Mouse (Mus musculus): ENCODE data around the gene Asz1. TPM values are rescaled to one million over a fixed set of nuclear protein-coding genes. Genes with fewer than 3 reads are reported as not detected.

Asz1 gene
- polyA plus RNA-seq (2015; fragmentation: Nextera tagmentation; extraction: Ambion mirVana), result 0.06 and 0.36 TPM in 2 replicates

DNA sequence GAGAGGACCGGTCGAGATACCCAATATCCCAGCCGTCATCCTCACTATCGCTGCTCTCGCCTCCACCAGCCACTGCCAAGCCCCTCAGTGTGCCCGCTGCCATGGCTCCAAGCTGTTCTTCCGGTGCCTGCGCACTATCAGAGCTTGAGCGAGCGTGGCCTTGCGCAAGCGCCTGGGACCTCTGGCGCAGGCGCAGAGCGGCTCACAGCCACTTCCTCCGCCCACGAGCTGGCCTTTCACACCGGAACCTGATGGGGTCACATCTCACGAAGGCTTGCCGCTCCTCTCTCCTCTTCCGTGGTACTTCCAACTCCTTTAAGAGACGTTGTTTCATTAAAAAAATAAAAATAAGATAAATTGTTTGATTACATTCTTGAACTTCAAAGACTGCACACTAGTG lies at the start of gene Asz1:
TSS of gene Asz1 (minus strand) at position 128 of the 400 bp plus-strand sequence.
- H3K9me3 ChIP-seq (replicated peaks), result no peaks in the 10 kb centered on the region
- no peak within 1 kb of the TSS for H3K4me3 ChIP-seq
- no peak within 1 kb of the TSS for H3K9ac ChIP-seq
- no peak within 1 kb of the TSS for H3K4me2 ChIP-seq
- 92% methylated on average over 22 of the region's 22 CpGs for WGBS
- H3K36me3 ChIP-seq, result no peaks in the 10 kb centered on the region
- no peak for ATAC-seq (replicated peaks; ENCODE audit: insufficient number of reproducible peaks, insufficient read depth, low FRiP score, low read depth)
- no peaks in the 10 kb centered on the region for H3K27me3 ChIP-seq
- H3K27ac ChIP-seq, result no peak within 1 kb of the TSS
- no peaks in the 10 kb centered on the region for H3K4me1 ChIP-seq (replicated peaks)

DNA sequence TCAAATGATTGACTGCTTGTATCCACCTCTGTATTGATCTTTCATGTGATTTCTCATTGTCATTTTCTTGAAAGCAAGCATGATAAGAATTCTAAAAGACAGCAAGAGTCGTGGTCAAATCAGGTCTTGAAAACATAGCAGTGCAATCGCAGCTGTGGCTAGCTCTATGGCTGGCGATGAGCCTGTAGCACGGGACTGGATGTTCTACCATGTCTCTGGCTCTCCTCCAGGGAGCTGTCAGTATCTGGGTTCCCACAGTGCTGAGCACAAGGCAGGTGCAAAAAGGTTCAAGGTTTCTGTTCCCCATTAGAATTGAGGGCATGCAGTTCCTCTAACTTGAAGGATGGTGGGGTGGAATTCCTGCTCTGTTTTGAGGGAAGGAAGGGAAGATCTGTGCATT lies 44.2 kb upstream of the Asz1 start:
- H3K4me1 ChIP-seq (replicated peaks), result no peaks in the 10 kb centered on the region
- 41% methylated on average over 4 of the region's 4 CpGs for WGBS
- no peaks in the 10 kb centered on the region for H3K9me3 ChIP-seq (replicated peaks)
- no peak for ATAC-seq (replicated peaks; ENCODE audit: insufficient number of reproducible peaks, insufficient read depth, low FRiP score, low read depth)
- H3K4me3 ChIP-seq, result no peak overlapping the region
- H3K27ac ChIP-seq, result no peak overlapping the region
- H3K36me3 ChIP-seq, result no peaks in the 10 kb centered on the region
- H3K4me2 ChIP-seq, result no peak overlapping the region
- no peak overlapping the region for H3K9ac ChIP-seq
- no peaks in the 10 kb centered on the region for H3K27me3 ChIP-seq

DNA sequence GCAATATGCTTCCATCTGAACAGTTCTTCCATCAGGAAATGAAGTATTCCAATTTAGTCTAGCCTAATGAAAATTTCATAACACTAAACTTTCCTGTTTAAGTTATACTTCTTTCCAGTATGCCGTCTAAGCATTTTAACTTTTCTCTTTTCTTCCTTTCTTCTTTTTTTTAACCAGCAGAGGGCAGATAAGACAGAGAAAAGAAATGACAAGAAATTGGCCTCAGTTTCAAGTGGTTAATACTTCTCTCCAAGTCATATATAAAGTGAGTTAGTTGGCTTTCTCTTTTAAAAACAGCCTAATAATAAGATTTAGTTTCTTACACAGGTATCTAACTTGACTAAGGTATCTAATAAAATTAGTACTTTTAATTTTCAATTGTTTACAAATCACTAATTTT lies 26.4 kb upstream of the Asz1 start:
- no peak overlapping the region for H3K27ac ChIP-seq
- H3K4me1 ChIP-seq (replicated peaks), result no peaks in the 10 kb centered on the region
- no peaks in the 10 kb centered on the region for H3K27me3 ChIP-seq
- no peaks in the 10 kb centered on the region for H3K36me3 ChIP-seq
- ATAC-seq (replicated peaks; ENCODE audit: insufficient number of reproducible peaks, insufficient read depth, low FRiP score, low read depth), result no peak
- H3K4me3 ChIP-seq, result no peak overlapping the region
- no peaks in the 10 kb centered on the region for H3K9me3 ChIP-seq (replicated peaks)
- no peak overlapping the region for H3K4me2 ChIP-seq
- 39% methylated on average over 1 of the region's 1 CpGs for WGBS
- no peak overlapping the region for H3K9ac ChIP-seq

DNA sequence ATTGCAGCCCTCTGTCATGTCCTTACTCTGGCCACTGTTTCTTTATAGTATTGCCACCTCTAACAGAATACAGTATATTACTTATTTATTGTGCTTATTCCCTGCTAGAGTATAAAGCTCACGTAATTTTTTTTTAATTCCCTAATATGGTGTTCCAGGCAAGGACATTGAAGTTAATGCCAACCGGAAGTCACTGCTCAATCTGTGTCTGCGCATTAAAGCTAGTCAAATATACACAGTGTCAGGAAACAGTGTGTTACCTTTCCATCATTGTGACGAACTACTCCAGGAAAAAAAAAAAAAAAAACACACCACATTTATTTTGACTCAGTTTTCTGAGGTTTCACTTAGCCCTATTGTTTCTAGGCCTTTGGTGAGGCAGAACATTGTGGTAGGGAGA lies 19.2 kb upstream of the Asz1 start:
- H3K27me3 ChIP-seq, result no peaks in the 10 kb centered on the region
- no peak overlapping the region for H3K27ac ChIP-seq
- no peaks in the 10 kb centered on the region for H3K36me3 ChIP-seq
- H3K4me3 ChIP-seq, result no peak overlapping the region
- 72% methylated on average over 4 of the region's 4 CpGs for WGBS
- no peak for ATAC-seq (replicated peaks; ENCODE audit: insufficient number of reproducible peaks, insufficient read depth, low FRiP score, low read depth)
- H3K4me2 ChIP-seq, result no peak overlapping the region
- no peaks in the 10 kb centered on the region for H3K9me3 ChIP-seq (replicated peaks)
- no peak overlapping the region for H3K9ac ChIP-seq
- no peaks in the 10 kb centered on the region for H3K4me1 ChIP-seq (replicated peaks)

DNA sequence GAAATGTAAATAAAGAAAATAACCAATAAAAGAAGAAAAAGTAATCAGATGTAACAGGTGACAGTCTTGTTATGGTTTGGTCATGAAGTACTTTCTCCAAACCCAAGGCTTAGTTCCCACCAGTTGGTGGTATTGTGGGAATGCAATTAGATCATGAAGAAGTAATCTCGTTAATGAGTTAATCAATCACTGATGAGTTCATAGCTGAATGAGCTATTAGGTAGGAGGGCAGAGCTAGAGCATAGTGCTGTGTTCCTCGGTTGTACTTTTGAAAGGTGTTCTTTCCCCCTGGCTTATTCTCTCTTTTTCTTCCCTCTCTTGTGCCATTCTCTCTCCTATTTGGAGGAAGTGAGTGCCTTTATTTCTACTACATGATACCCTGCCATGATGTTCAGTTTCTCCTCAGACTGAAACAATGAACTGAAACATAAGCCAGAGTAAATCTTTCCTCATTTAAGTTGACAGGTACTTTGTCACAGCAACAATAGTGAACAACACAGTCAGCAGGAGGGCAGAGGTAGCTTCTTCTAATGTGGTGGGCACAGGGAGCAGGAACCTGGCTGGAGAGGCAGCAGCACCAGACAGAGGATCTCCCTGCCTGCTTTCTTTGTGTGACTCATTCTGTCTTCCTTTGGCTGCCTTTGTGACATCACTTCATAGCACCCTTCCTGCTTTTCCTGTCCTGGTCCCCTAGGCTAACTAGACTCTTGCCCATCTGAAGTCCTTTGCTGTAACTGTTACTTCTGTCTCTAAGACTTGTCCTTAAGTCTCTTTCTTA lies 18.5 kb upstream of the Asz1 start:
- Histone ChIP-seq H3K9me3 (replicated peaks) (no peaks in the 10 kb centered on the region), H3K4me3 (no peak overlapping the region), H3K27me3 (no peaks in the 10 kb centered on the region), H3K27ac (no peak overlapping the region), H3K36me3 (no peaks in the 10 kb centered on the region), H3K4me2 (no peak overlapping the region), H3K4me1 (replicated peaks) (no peaks in the 10 kb centered on the region), H3K9ac (no peak overlapping the region)
- no peak for ATAC-seq (replicated peaks; ENCODE audit: insufficient number of reproducible peaks, insufficient read depth, low FRiP score, low read depth)
- WGBS, result 69% methylated on average over 2 of the region's 2 CpGs

DNA sequence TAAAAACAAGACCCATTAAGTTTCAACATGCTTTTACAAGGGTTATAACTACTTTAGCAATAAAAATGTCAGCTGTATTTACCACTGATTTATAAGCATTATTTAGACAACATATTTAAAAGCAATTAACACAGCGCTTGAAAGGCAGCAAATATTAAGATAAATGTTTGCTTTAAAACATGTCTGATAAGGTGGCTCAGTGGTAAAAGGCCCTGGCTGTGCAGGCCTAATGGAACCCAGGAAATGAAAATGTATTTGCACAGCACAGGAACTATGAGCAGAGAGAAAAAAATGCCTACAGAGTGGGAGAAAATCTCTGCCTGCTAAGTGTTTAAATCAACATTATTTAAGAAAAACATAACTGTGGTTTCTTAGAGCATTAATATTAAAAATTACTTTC lies 12.0 kb downstream of the Asz1 start:
- Histone ChIP-seq H3K27me3 (no peaks in the 10 kb centered on the region), H3K36me3 (no peaks in the 10 kb centered on the region), H3K27ac (no peak overlapping the region), H3K9ac (no peak overlapping the region), H3K9me3 (replicated peaks) (no peaks in the 10 kb centered on the region), H3K4me1 (replicated peaks) (no peaks in the 10 kb centered on the region), H3K4me3 (no peak overlapping the region), H3K4me2 (no peak overlapping the region)
- no peak for ATAC-seq (replicated peaks; ENCODE audit: insufficient number of reproducible peaks, insufficient read depth, low FRiP score, low read depth)
- 77% methylated on average over 1 of the region's 1 CpGs for WGBS

DNA sequence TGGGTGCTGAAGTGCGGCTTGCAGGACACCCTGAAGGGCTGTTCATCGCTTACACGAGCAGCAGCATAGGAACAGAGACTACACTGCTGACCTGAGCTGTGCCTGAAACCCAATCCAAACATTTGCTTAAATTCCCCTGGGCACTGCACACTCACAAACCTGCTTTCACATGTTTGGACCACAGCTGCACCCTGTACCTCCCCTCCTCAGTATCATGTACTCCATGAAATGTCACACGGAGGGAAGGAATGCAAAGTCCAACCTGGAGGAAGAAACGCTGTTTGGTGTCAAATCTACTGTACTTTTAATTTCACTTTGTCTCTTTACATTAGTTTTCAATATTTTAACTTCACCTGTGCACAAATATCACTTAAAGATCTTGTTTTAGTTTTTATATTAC lies 19.8 kb downstream of the Asz1 start:
- no peak overlapping the region for H3K4me2 ChIP-seq
- no peak overlapping the region for H3K4me3 ChIP-seq
- no peaks in the 10 kb centered on the region for H3K9me3 ChIP-seq (replicated peaks)
- H3K4me1 ChIP-seq (replicated peaks), result no peaks in the 10 kb centered on the region
- no peaks in the 10 kb centered on the region for H3K27me3 ChIP-seq
- no peaks in the 10 kb centered on the region for H3K36me3 ChIP-seq
- H3K27ac ChIP-seq, result no peak overlapping the region
- WGBS, result 82% methylated on average over 5 of the region's 5 CpGs
- ATAC-seq (replicated peaks; ENCODE audit: insufficient number of reproducible peaks, insufficient read depth, low FRiP score, low read depth), result no peak
- no peak overlapping the region for H3K9ac ChIP-seq

DNA sequence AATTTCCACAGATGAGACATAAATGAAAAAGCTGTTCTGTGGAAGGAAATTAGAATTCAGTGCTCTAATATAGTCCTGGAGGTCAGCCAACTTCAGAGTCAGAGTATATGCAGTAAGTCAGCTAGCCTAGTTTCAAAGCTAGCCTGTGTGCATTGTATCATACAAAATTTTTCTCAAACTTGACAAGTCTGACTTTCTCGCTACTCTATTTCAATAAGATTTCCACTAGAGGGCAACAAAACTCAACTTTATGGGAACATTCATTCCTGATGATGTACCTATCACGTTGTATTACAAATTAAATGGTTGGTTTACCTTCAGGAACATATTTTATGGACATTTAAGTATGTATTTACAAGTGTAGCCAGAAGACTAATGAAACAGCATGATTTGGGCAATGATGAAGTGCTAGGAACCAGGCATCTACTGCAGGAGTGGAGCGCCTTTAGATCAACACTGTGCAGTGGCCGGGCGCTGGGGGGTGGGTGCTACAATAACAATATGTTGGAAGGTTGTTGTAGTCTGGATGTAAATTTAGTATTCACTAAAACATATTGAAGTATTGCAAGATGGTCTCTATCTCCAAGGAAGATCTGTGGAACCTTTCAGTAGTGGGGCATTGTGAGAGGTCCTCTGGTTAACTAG lies 21.6 kb downstream of the Asz1 start:
- no peak overlapping the region for H3K9ac ChIP-seq
- H3K27ac ChIP-seq, result no peak overlapping the region
- H3K27me3 ChIP-seq, result no peaks in the 10 kb centered on the region
- H3K9me3 ChIP-seq (replicated peaks), result no peaks in the 10 kb centered on the region
- no peak overlapping the region for H3K4me2 ChIP-seq
- ATAC-seq (replicated peaks; ENCODE audit: insufficient number of reproducible peaks, insufficient read depth, low FRiP score, low read depth), result no peak
- H3K4me3 ChIP-seq, result no peak overlapping the region
- WGBS, result 62% methylated on average over 5 of the region's 5 CpGs
- no peaks in the 10 kb centered on the region for H3K4me1 ChIP-seq (replicated peaks)
- no peaks in the 10 kb centered on the region for H3K36me3 ChIP-seq

DNA sequence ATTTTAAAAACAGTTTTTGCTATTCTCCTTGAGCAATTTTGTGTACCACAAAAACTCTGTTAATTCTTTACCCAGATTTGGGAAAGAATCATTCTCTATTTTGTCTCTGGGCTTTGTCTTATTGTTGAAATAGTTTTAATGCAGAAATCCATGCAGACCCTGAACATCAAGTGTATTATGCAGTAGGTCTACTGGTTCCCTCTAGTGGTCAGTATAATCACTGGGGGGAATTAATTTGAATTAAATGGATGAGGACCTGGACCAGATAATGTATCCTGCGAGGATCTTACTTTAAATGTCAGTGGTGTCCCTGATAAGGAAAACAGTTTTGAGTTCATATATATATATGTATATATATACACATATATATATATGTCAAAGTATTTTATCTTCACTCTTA lies 30.2 kb downstream of the Asz1 start:
- Histone ChIP-seq H3K4me3 (no peak overlapping the region), H3K4me2 (no peak overlapping the region), H3K27ac (no peak overlapping the region), H3K9ac (no peak overlapping the region), H3K36me3 (no peaks in the 10 kb centered on the region), H3K4me1 (replicated peaks) (no peaks in the 10 kb centered on the region), H3K9me3 (replicated peaks) (no peaks in the 10 kb centered on the region), H3K27me3 (no peaks in the 10 kb centered on the region)
- no peak for ATAC-seq (replicated peaks; ENCODE audit: insufficient number of reproducible peaks, insufficient read depth, low FRiP score, low read depth)
- 6% methylated on average over 1 of the region's 1 CpGs for WGBS

DNA sequence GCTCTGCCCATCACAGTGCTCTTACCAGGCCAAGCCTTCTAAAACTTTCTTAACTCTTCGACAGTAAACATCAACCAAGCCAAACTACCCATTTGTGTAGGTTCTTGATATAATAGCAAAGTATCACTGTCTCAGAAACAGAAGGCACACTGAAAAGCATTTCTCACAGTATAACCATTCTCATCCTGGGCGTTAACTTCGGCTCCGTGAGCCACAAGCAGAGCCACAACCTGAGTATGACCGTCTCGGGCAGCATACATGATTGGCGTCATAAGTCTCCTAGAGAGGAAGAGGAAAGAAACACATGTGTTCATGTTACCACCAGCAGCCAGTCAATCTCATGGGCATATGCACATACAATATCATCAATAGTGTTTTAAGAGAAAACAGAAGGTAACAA lies 31.9 kb downstream of the Asz1 start:
- Histone ChIP-seq H3K27me3 (no peaks in the 10 kb centered on the region), H3K4me2 (no peak overlapping the region), H3K36me3 (no peaks in the 10 kb centered on the region), H3K4me1 (replicated peaks) (no peaks in the 10 kb centered on the region), H3K27ac (peak overlapping the region; percentile 7), H3K9me3 (replicated peaks) (no peaks in the 10 kb centered on the region), H3K4me3 (no peak overlapping the region), H3K9ac (no peak overlapping the region)
- ATAC-seq (replicated peaks; ENCODE audit: insufficient number of reproducible peaks, insufficient read depth, low FRiP score, low read depth), result no peak
- 62% methylated on average over 7 of the region's 7 CpGs for WGBS

DNA sequence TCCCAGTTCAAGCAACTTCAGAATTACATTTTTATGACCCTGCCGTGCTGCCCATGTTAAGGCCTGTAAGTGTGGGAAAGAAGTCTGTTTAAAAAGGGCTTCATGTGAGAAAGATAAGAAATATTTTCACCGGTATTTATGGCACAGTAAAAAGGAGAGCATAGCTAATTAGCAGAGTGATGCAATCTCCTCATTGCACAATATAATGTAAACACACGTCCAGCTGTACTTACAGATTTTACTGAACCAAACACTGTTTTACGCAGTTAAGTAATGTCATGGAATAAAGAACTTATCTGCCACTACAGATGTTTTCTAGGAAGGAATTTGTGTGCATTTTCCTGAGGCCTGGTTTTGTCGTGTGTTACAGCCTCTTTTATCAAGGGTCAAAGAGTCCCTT lies 32.3 kb downstream of the Asz1 start:
- Histone ChIP-seq H3K9me3 (replicated peaks) (no peaks in the 10 kb centered on the region), H3K27me3 (no peaks in the 10 kb centered on the region), H3K36me3 (no peaks in the 10 kb centered on the region), H3K9ac (no peak overlapping the region), H3K4me2 (no peak overlapping the region), H3K27ac (peak overlapping the region; percentile 7), H3K4me3 (no peak overlapping the region), H3K4me1 (replicated peaks) (no peaks in the 10 kb centered on the region)
- ATAC-seq (replicated peaks; ENCODE audit: insufficient number of reproducible peaks, insufficient read depth, low FRiP score, low read depth), result no peak
- 32% methylated on average over 5 of the region's 5 CpGs for WGBS

DNA sequence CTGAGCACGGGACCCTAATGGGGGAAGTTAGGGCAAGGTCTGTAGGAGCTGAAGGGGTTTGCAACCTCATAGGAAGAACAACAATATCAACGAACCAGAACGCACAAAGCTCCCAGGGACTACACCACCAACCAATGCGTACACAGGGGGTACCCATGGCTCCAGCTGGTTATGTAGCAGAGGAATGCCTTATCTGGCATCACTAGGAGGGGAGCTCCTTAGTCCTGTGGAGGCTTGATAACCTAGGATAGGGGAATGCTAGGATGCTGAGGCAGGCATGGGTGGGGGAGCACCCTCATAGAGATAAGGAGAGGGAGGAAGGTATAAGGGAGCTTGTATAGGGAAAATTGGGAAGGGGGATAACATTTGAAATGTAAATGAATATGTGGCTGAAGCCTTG lies 51.0 kb downstream of the Asz1 start:
- Histone ChIP-seq H3K9me3 (replicated peaks) (no peaks in the 10 kb centered on the region), H3K27me3 (no peaks in the 10 kb centered on the region), H3K27ac (no peak overlapping the region), H3K36me3 (no peaks in the 10 kb centered on the region), H3K4me2 (no peak overlapping the region), H3K9ac (no peak overlapping the region), H3K4me1 (replicated peaks) (no peaks in the 10 kb centered on the region), H3K4me3 (no peak overlapping the region)
- ATAC-seq (replicated peaks; ENCODE audit: insufficient number of reproducible peaks, insufficient read depth, low FRiP score, low read depth), result no peak
- WGBS, result 80% methylated on average over 4 of the region's 4 CpGs

Measured in heart, embryonic 15.5 days (tissue).